Mouse (Mus musculus) liver, adult 2 months (tissue): ENCODE data around the gene Prickle1.

Experiments used
- CTCF ChIP-seq: fragments of 200-500 bp; IDR thresholded peaks from 2 replicates; pipeline ENCODE4 v1.5.1; 2011; ENCODE audit warnings: low read depth, low read length, control low read depth
- POLR2A ChIP-seq: fragments of 200-500 bp; IDR thresholded peaks from 2 replicates; pipeline ENCODE4 v1.6.1; 2011; ENCODE audit warnings: low read length, control low read depth; ENCODE audit not compliant: insufficient read depth; ENCODE audit errors: extremely low read depth

GRCm38 (mm10) chr15:93512437-93512836 lies 83.3 kb downstream of the Prickle1 start:
- no peak for TF ChIP-seq CTCF
- no peak for TF ChIP-seq POLR2A
